Mouse (Mus musculus) heart, embryonic 11.5 days (tissue): ENCODE data around the gene Ercc5. TPM values are rescaled to one million over a fixed set of nuclear protein-coding genes. Genes with fewer than 3 reads are reported as not detected.

Experiments
- ATAC-seq: fragments of 200-750 bp; cut with Nextera tagmentation; replicated peaks from 2 replicates; pipeline ENCODE4 v1.8.0; 2017; ENCODE audit warnings: moderate library complexity; ENCODE audit not compliant: insufficient number of reproducible peaks, low FRiP score, low TSS enrichment
- H3K27ac ChIP-seq: fragments of 300-500 bp; sonication (generic); 2 replicates; pipeline ENCODE4 v1.5.1; 2014; ENCODE audit warnings: mild to moderate bottlenecking, low read depth, low read length
- H3K27me3 ChIP-seq: fragments of 300-500 bp; sonication (generic); 2 replicates; pipeline ENCODE4 v1.6.1; 2014; ENCODE audit warnings: mild to moderate bottlenecking, low read length, mixed read lengths; ENCODE audit not compliant: control insufficient read depth, insufficient read depth
- H3K36me3 ChIP-seq: fragments of 300-500 bp; sonication (generic); 2 replicates; pipeline ENCODE4 v1.6.1; 2014; ENCODE audit warnings: mild to moderate bottlenecking, low read length, moderate library complexity, mixed read lengths; ENCODE audit not compliant: control insufficient read depth, insufficient read depth
- H3K4me1 ChIP-seq: fragments of 300-500 bp; sonication (generic); 2 replicates; pipeline ENCODE4 v1.6.1; 2014; ENCODE audit warnings: low read length; ENCODE audit not compliant: control insufficient read depth, insufficient read depth
- H3K4me2 ChIP-seq: fragments of 300-500 bp; sonication (generic); 2 replicates; pipeline ENCODE4 v1.6.1; 2014; ENCODE audit warnings: mild to moderate bottlenecking, moderate library complexity
- H3K4me3 ChIP-seq: fragments of 300-500 bp; sonication (generic); 2 replicates; pipeline ENCODE4 v1.5.1; 2014; ENCODE audit warnings: low read depth, low read length
- H3K9ac ChIP-seq: fragments of 300-500 bp; sonication (generic); 2 replicates; pipeline ENCODE4 v1.6.1; 2014; ENCODE audit warnings: mild to moderate bottlenecking, low read depth, low read length, moderate library complexity
- H3K9me3 ChIP-seq: fragments of 300-500 bp; sonication (generic); replicated peaks from 2 replicates; pipeline ENCODE4 v1.6.1; 2016; ENCODE audit warnings: low read length; ENCODE audit not compliant: control insufficient read depth
- WGBS: fragments of 180-500 bp; shearing (Covaris S2); extraction: QIAGEN DNeasy Blood & Tissue Kit; methylation state at CpG from one replicate; pipeline ENCODE4 v1.1.7; 2014; ENCODE audit not compliant: insufficient replicate concordance; 5-methylcytosine and 5-hydroxymethylcytosine counted together
- polyA plus RNA-seq: library from polyadenylated mRNA; unstranded; fragments of >200 nt; fragmentation: Nextera tagmentation; extraction: Ambion mirVana; gene quantifications from 2 replicates; pipeline ENCODE4 v1.2.1, GENCODE M21; 2014

Gene Ercc5
- polyA plus RNA-seq: 17.3 and 17.8 TPM in 2 replicates

GRCm38 (mm10) chr1:44147563-44148381, at the start of gene Ercc5:
Gene Ercc5, plus strand, starts transcription at chr1:44147744.
- peak within 1 kb of the TSS; percentile 90 for H3K9ac ChIP-seq
- WGBS: under 1% methylated on average over 66 of the region's 66 CpGs
- peak within 1 kb of the TSS; percentile 85 for H3K4me3 ChIP-seq
- H3K9me3 ChIP-seq: no peaks in the 10 kb centered on the region
- peaks cover 4% of the 10 kb centered on the region; the same call in 1 of the 2 replicates for H3K36me3 ChIP-seq
- H3K27ac ChIP-seq: peak within 1 kb of the TSS; percentile 95
- H3K4me1 ChIP-seq: 0 out of 2 replicates have a peak, but pooled peaks cover 3% of the 10 kb centered on the region
- H3K27me3 ChIP-seq: no peaks in the 10 kb centered on the region
- peak within 1 kb of the TSS; percentile 63 for H3K4me2 ChIP-seq
- ATAC-seq: peak; percentile 92

GRCm38 (mm10) chr1:44101448-44102225, 45.9 kb upstream of the Ercc5 start:
- H3K27me3 ChIP-seq: no peaks in the 10 kb centered on the region
- peak overlapping the region; percentile 95 for H3K27ac ChIP-seq
- ATAC-seq: peak; percentile 76
- WGBS: under 1% methylated on average over 53 of the region's 55 CpGs
- peaks cover 5% of the 10 kb centered on the region; the same call in 1 of the 2 replicates for H3K36me3 ChIP-seq
- H3K9me3 ChIP-seq: no peaks in the 10 kb centered on the region
- H3K4me2 ChIP-seq: peak overlapping the region; percentile 71
- peak overlapping the region; percentile 83 for H3K9ac ChIP-seq
- H3K4me3 ChIP-seq: peak overlapping the region; percentile 77
- peaks cover 4% of the 10 kb centered on the region; the same call in 1 of the 2 replicates for H3K4me1 ChIP-seq

- ATAC-seq: peak; percentile 94
- H3K4me3 ChIP-seq: peak within 1 kb of the TSS; percentile 77
These were observed 45.3 kb upstream of the Ercc5 start, which contains the start of gene Tex30 for GRCm38 (mm10) chr1:44102259-44102717. Gene Tex30, minus strand, starts transcription at chr1:44102441.

GRCm38 (mm10) chr1:44102939-44103338, 44.6 kb upstream of the Ercc5 start:
- WGBS: 15% methylated on average over 5 of the region's 5 CpGs
- Histone ChIP-seq H3K4me3 (peak overlapping the region; percentile 77), H3K36me3 (peaks cover 8% of the 10 kb centered on the region; the same call in 1 of the 2 replicates), H3K4me1 (peaks cover 4% of the 10 kb centered on the region; the same call in 1 of the 2 replicates), H3K27ac (no peak overlapping the region), H3K4me2 (peak overlapping the region; percentile 71), H3K9me3 (no peaks in the 10 kb centered on the region), H3K27me3 (no peaks in the 10 kb centered on the region), H3K9ac (peak overlapping the region; percentile 63; the same call in 1 of the 2 replicates)
- no peak for ATAC-seq

More at GRCm38 (mm10) chr1:44102259-44102717, 45.3 kb upstream of the Ercc5 start, which contains the start of gene Tex30:
- Histone ChIP-seq H3K9ac (peak within 1 kb of the TSS; percentile 83), H3K27me3 (no peaks in the 10 kb centered on the region), H3K4me1 (peaks cover 4% of the 10 kb centered on the region; the same call in 1 of the 2 replicates), H3K4me2 (peak within 1 kb of the TSS; percentile 71), H3K27ac (peak within 1 kb of the TSS; percentile 95), H3K36me3 (peaks cover 5% of the 10 kb centered on the region; the same call in 1 of the 2 replicates), H3K9me3 (no peaks in the 10 kb centered on the region)
- WGBS: under 1% methylated on average over 47 of the region's 55 CpGs

GRCm38 (mm10) chr1:44117571-44117970, 30.0 kb upstream of the Ercc5 start:
- H3K4me3 ChIP-seq: peak overlapping the region; percentile 77
- no peaks in the 10 kb centered on the region for H3K4me1 ChIP-seq
- no peak overlapping the region for H3K9ac ChIP-seq
- ATAC-seq: no peak
- no peaks in the 10 kb centered on the region for H3K9me3 ChIP-seq
- H3K4me2 ChIP-seq: peak overlapping the region; percentile 76
- H3K27ac ChIP-seq: no peak overlapping the region
- peaks cover 6% of the 10 kb centered on the region; the same call in 1 of the 2 replicates for H3K36me3 ChIP-seq
- H3K27me3 ChIP-seq: no peaks in the 10 kb centered on the region

GRCm38 (mm10) chr1:44118239-44119054, 29.1 kb upstream of the Ercc5 start, which contains the start of the genes Kdelc1 and Bivm:
Gene Kdelc1, minus strand, starts transcription at chr1:44118808.
Gene Bivm, plus strand, starts transcription at chr1:44118957.
- Histone ChIP-seq H3K27me3 (no peaks in the 10 kb centered on the region), H3K4me2 (peak within 1 kb of the TSS; percentile 76), H3K4me1 (no peaks in the 10 kb centered on the region), H3K9me3 (no peaks in the 10 kb centered on the region), H3K27ac (peak within 1 kb of the TSS; percentile 90), H3K9ac (peak within 1 kb of the TSS; percentile 78), H3K4me3 (peak within 1 kb of the TSS; percentile 77), H3K36me3 (peaks cover 2% of the 10 kb centered on the region; the same call in 1 of the 2 replicates)
- peak; percentile 94 for ATAC-seq
- WGBS: under 1% methylated on average over 39 of the region's 39 CpGs

GRCm38 (mm10) chr1:44119201-44120073, 28.1 kb upstream of the Ercc5 start:
- no peaks in the 10 kb centered on the region for H3K4me1 ChIP-seq
- 0% methylated on average over 40 of the region's 43 CpGs for WGBS
- no peaks in the 10 kb centered on the region for H3K9me3 ChIP-seq
- peak; percentile 89 for ATAC-seq
- H3K4me2 ChIP-seq: peak overlapping the region; percentile 76
- peak overlapping the region; percentile 77 for H3K4me3 ChIP-seq
- peak overlapping the region; percentile 78 for H3K9ac ChIP-seq
- H3K27me3 ChIP-seq: no peaks in the 10 kb centered on the region
- peak overlapping the region; percentile 90 for H3K27ac ChIP-seq
- peaks cover 2% of the 10 kb centered on the region; the same call in 1 of the 2 replicates for H3K36me3 ChIP-seq
